Mouse (Mus musculus) intestine, embryonic 14.5 days (tissue): ENCODE data around the gene Frmd3. TPM values are rescaled to one million over a fixed set of nuclear protein-coding genes. Genes with fewer than 3 reads are reported as not detected.
"Not testable (repeated sequence)": the region's sequence is repeated elsewhere in the genome, so short reads cannot be mapped to it uniquely, and the experiment has no call there.

Experiments
- ATAC-seq: fragments of 200-750 bp; cut with Nextera tagmentation; replicated peaks from 2 replicates; pipeline ENCODE4 v1.8.0; 2017; ENCODE audit warnings: low read depth, moderate number of reproducible peaks, moderate TSS enrichment, moderate library complexity; ENCODE audit not compliant: low FRiP score, low TSS enrichment
- DNase-seq: peaks from one replicate; pipeline ENCODE4 v3.0.0-alpha.2; 2018; ENCODE audit warnings: low spot score
- H3K27ac ChIP-seq: fragments of 300-500 bp; sonication (generic); 2 replicates; pipeline ENCODE4 v1.5.1; 2014; ENCODE audit warnings: low read depth, mild to moderate bottlenecking, control low read depth
- H3K27me3 ChIP-seq: fragments of 300-500 bp; sonication (generic); replicated peaks from 2 replicates; pipeline ENCODE4 v1.6.1; 2014; ENCODE audit warnings: low read length, control low read depth; ENCODE audit not compliant: control insufficient read depth, insufficient read depth
- H3K36me3 ChIP-seq: fragments of 300-500 bp; sonication (generic); 2 replicates; pipeline ENCODE4 v1.6.1; 2014; ENCODE audit warnings: low read length, control low read depth; ENCODE audit not compliant: control insufficient read depth, insufficient read depth
- H3K4me1 ChIP-seq: fragments of 300-500 bp; sonication (generic); replicated peaks from 2 replicates; pipeline ENCODE4 v1.6.1; 2014; ENCODE audit warnings: low read length, control low read depth, mixed read lengths; ENCODE audit not compliant: control insufficient read depth, insufficient read depth
- H3K4me2 ChIP-seq: fragments of 300-500 bp; sonication (generic); 2 replicates; pipeline ENCODE4 v1.6.1; 2014; ENCODE audit warnings: low read length
- H3K4me3 ChIP-seq: fragments of 300-500 bp; sonication (generic); 2 replicates; pipeline ENCODE4 v1.5.1; 2014; ENCODE audit warnings: low read depth, low read length, control low read depth, mixed read lengths
- H3K9ac ChIP-seq: fragments of 300-500 bp; sonication (generic); 2 replicates; pipeline ENCODE4 v1.6.1; 2014; ENCODE audit warnings: mild to moderate bottlenecking, low read length
- H3K9me3 ChIP-seq: fragments of 300-500 bp; sonication (generic); 2 replicates; pipeline ENCODE4 v1.6.1; 2016; ENCODE audit warnings: low read length, control low read depth; ENCODE audit not compliant: control insufficient read depth
- WGBS: fragments of 180-500 bp; shearing (Covaris S2); extraction: QIAGEN DNeasy Blood & Tissue Kit; methylation state at CpG from one replicate; pipeline ENCODE4 v1.1.7; 2014; 5-methylcytosine and 5-hydroxymethylcytosine counted together
- polyA plus RNA-seq: library from polyadenylated mRNA; unstranded; fragments of >200 nt; fragmentation: Nextera tagmentation; extraction: Ambion mirVana; gene quantifications from 2 replicates; pipeline ENCODE4 v1.2.1, GENCODE M21; 2014

The Frmd3 gene
- polyA plus RNA-seq, 1 experiment from 2014 or later, result 0.50 TPM

- H3K27me3 ChIP-seq, result no peaks in the 10 kb centered on the region
- H3K36me3 ChIP-seq, result no peaks in the 10 kb centered on the region
- no peak overlapping the region for H3K4me2 ChIP-seq
- H3K9me3 ChIP-seq, result no peaks in the 10 kb centered on the region
- no peaks in the 10 kb centered on the region for H3K4me1 ChIP-seq
- no peak overlapping the region for H3K27ac ChIP-seq
- H3K4me3 ChIP-seq, result no peak overlapping the region
- H3K9ac ChIP-seq, result no peak overlapping the region
- DNase-seq, result no peak
- ATAC-seq, result no peak
- 43% methylated on average over 2 of the region's 2 CpGs for WGBS
Measured at GRCm38 (mm10) chr4:74076727-74077126, 63.5 kb downstream of the Frmd3 start.

- no peak for ATAC-seq
- no peak overlapping the region for H3K9ac ChIP-seq
- no peak for DNase-seq
Measured at GRCm38 (mm10) chr4:74110816-74111215, 97.6 kb downstream of the Frmd3 start.

DNA sequence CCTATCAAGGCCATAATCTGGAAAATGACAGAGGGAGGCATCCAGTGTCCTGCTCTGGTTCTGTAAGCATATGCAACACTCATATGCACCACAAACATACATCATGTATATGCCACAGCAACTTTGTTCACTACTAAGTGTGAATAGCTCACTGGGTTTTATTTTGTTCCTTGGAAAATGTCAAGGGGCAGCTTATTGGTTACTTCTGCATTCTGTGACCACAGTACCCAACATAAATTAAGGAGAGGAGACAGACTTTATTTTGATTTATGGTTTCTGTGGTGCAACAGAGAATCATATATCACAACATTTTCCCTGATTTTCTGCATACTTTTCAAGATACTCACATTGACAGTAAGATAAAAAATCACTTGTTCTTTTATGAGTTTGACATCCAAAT lies 178.3 kb downstream of the Frmd3 start:
- no peak overlapping the region for H3K9ac ChIP-seq
- ATAC-seq, result no peak
- H3K36me3 ChIP-seq, result no peaks in the 10 kb centered on the region
- H3K4me3 ChIP-seq, result no peak overlapping the region
- no peaks in the 10 kb centered on the region for H3K9me3 ChIP-seq
- no peak overlapping the region for H3K27ac ChIP-seq
- H3K4me2 ChIP-seq, result no peak overlapping the region
- H3K4me1 ChIP-seq, result no peaks in the 10 kb centered on the region
- DNase-seq, result no peak
- no peaks in the 10 kb centered on the region for H3K27me3 ChIP-seq

More at GRCm38 (mm10) chr4:74110816-74111215, 97.6 kb downstream of the Frmd3 start:
- Histone ChIP-seq H3K9me3 (no peaks in the 10 kb centered on the region), H3K36me3 (no peaks in the 10 kb centered on the region), H3K4me2 (no peak overlapping the region), H3K4me3 (no peak overlapping the region), H3K27ac (no peak overlapping the region), H3K27me3 (no peaks in the 10 kb centered on the region), H3K4me1 (no peaks in the 10 kb centered on the region)
- 84% methylated on average over 3 of the region's 3 CpGs for WGBS

- Histone ChIP-seq H3K27ac (no peak overlapping the region), H3K27me3 (no peaks in the 10 kb centered on the region), H3K4me2 (no peak overlapping the region), H3K4me1 (no peaks in the 10 kb centered on the region), H3K9ac (no peak overlapping the region), H3K36me3 (no peaks in the 10 kb centered on the region), H3K4me3 (no peak overlapping the region), H3K9me3 (no peaks in the 10 kb centered on the region)
- ATAC-seq, result no peak
- DNase-seq, result no peak
Measured at GRCm38 (mm10) chr4:74201281-74201811, 188.1 kb downstream of the Frmd3 start.

DNA sequence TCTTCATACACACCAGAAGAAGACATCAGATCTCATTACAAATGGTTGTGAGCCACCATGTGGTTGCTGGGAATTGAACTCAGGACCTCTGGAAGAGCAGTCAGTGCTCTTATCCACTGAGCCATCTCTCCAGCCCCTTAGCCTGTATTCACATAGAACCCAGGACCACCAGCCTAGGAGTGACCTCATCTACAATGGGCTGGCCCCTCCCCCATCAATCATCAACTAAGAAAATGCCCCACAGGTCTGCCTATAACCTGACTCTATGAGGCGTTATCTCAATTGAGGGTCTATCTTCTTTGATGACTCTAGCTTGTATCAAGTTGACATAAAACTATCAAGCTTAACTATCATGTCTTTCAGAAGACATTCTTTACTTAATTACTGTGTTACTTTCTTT lies 208.5 kb downstream of the Frmd3 start:
- H3K9me3 ChIP-seq, H3K36me3 ChIP-seq, ATAC-seq, H3K4me1 ChIP-seq, H3K27ac ChIP-seq, H3K27me3 ChIP-seq, H3K9ac ChIP-seq, H3K4me2 ChIP-seq, DNase-seq, H3K4me3 ChIP-seq: not testable (repeated sequence)
- WGBS, result 92% methylated on average over 1 of the region's 1 CpGs

DNA sequence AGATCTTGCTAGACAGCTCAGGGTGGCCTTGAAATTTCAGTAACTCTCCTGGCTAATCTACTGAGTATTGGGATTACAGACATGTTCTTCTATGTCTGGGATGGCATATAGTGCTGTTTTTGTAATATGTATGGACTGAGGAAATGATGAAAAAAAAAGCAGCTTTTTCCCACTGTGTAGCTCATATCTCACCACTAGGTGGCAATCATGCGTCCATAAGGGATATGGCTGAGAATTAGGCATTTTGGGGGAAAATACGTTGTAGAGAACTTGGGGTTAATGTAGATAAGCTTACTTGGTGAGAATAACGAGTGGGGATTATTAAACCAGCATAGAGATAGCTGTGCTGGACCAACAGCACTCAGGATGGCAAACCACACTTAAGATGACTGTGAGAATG lies 209.1 kb downstream of the Frmd3 start:
- Histone ChIP-seq H3K4me3 (no peak overlapping the region), H3K4me1 (no peaks in the 10 kb centered on the region), H3K27me3 (no peaks in the 10 kb centered on the region), H3K9ac (no peak overlapping the region), H3K27ac (no peak overlapping the region), H3K4me2 (no peak overlapping the region), H3K36me3 (no peaks in the 10 kb centered on the region), H3K9me3 (no peaks in the 10 kb centered on the region)
- DNase-seq, result no peak
- 38% methylated on average over 3 of the region's 3 CpGs for WGBS
- no peak for ATAC-seq

GRCm38 (mm10) chr4:74224210-74224609 lies 211.0 kb downstream of the Frmd3 start:
- Histone ChIP-seq H3K9me3 (no peaks in the 10 kb centered on the region), H3K4me3 (no peak overlapping the region), H3K36me3 (no peaks in the 10 kb centered on the region), H3K4me2 (no peak overlapping the region), H3K9ac (no peak overlapping the region), H3K4me1 (no peaks in the 10 kb centered on the region), H3K27ac (no peak overlapping the region), H3K27me3 (no peaks in the 10 kb centered on the region)
- 62% methylated on average over 2 of the region's 2 CpGs for WGBS
- DNase-seq, result no peak
- no peak for ATAC-seq

- H3K9me3 ChIP-seq, result no peaks in the 10 kb centered on the region
- no peaks in the 10 kb centered on the region for H3K4me1 ChIP-seq
- H3K4me2 ChIP-seq, result no peak overlapping the region
- no peak for DNase-seq
- no peak overlapping the region for H3K9ac ChIP-seq
- ATAC-seq, result no peak
- no peaks in the 10 kb centered on the region for H3K36me3 ChIP-seq
- no peak overlapping the region for H3K4me3 ChIP-seq
- WGBS, result 84% methylated on average over 4 of the region's 4 CpGs
- no peaks in the 10 kb centered on the region for H3K27me3 ChIP-seq
- no peak overlapping the region for H3K27ac ChIP-seq
Measured at GRCm38 (mm10) chr4:74230994-74231393, 217.8 kb downstream of the Frmd3 start.

GRCm38 (mm10) chr4:74231405-74231804 lies 218.2 kb downstream of the Frmd3 start:
- no peaks in the 10 kb centered on the region for H3K27me3 ChIP-seq
- ATAC-seq (peak; percentile 70), DNase-seq (peak; percentile 71)
- no peak overlapping the region for H3K27ac ChIP-seq
- WGBS, result 56% methylated on average over 5 of the region's 5 CpGs
- H3K36me3 ChIP-seq, result no peaks in the 10 kb centered on the region
- H3K4me3 ChIP-seq, result no peak overlapping the region
- no peak overlapping the region for H3K4me2 ChIP-seq
- H3K9ac ChIP-seq, result no peak overlapping the region
- H3K4me1 ChIP-seq, result no peaks in the 10 kb centered on the region
- no peaks in the 10 kb centered on the region for H3K9me3 ChIP-seq
